Mouse (Mus musculus): ENCODE measurements around the gene Ppp1r14a. TPM values are rescaled to one million over a fixed set of nuclear protein-coding genes. Genes with fewer than 3 reads are reported as not detected.

Ppp1r14a gene
- polyA plus RNA-seq, 1 experiment = 11.9 TPM

- TF ChIP-seq POLR2A (IDR thresholded peaks at IDR 0.05; ENCODE audit: control insufficient read depth, low read depth, low read length) (no peak), CTCF (IDR thresholded peaks at IDR 0.05; ENCODE audit: control insufficient read depth, insufficient read depth, insufficient replicate concordance, low read depth, low read length) (no peak)
- H3K4me1 ChIP-seq (ENCODE audit: control insufficient read depth, insufficient read depth, low read length) = no peaks in the 10 kb centered on the region
- H3K27ac ChIP-seq (ENCODE audit: control insufficient read depth, insufficient read depth, low read depth, low read length) = no peak overlapping the region; the same call in 1 of the 2 replicates
- H3K27me3 ChIP-seq (ENCODE audit: control insufficient read depth, insufficient read depth, low read length) = no peaks in the 10 kb centered on the region
- H3K4me3 ChIP-seq (ENCODE audit: control insufficient read depth, low read depth, low read length) = no peak overlapping the region
- no peaks in the 10 kb centered on the region for H3K36me3 ChIP-seq (ENCODE audit: control insufficient read depth, insufficient read depth, low read length)
These were observed 52.6 kb downstream of the Ppp1r14a start for GRCm38 (mm10) chr7:29341722-29342121.

GRCm38 (mm10) chr7:29342489-29343092 lies 53.5 kb downstream of the Ppp1r14a start:
- Histone ChIP-seq H3K4me3 (ENCODE audit: control insufficient read depth, low read depth, low read length) (no peak overlapping the region), H3K27me3 (ENCODE audit: control insufficient read depth, insufficient read depth, low read length) (no peaks in the 10 kb centered on the region), H3K4me1 (ENCODE audit: control insufficient read depth, insufficient read depth, low read length) (no peaks in the 10 kb centered on the region), H3K27ac (ENCODE audit: control insufficient read depth, insufficient read depth, low read depth, low read length) (no peak overlapping the region; the same call in 1 of the 2 replicates), H3K36me3 (ENCODE audit: control insufficient read depth, insufficient read depth, low read length) (no peaks in the 10 kb centered on the region)
- no peak for TF ChIP-seq CTCF (IDR thresholded peaks at IDR 0.05; ENCODE audit: control insufficient read depth, insufficient read depth, insufficient replicate concordance, low read depth, low read length)
- no peak for TF ChIP-seq POLR2A (IDR thresholded peaks at IDR 0.05; ENCODE audit: control insufficient read depth, low read depth, low read length)

Other genes starting within 250 kb of the Ppp1r14a start
- gene Ryr1, start 164.1 kb upstream of the Ppp1r14a start, polyA plus RNA-seq (2012; rRNA removed) = 0.70 and 1.1 TPM in 2 replicates
- 0.31 and 1.1 TPM in 2 replicates for gene Rasgrp4, start 154.5 kb upstream of the Ppp1r14a start, polyA plus RNA-seq (2012; rRNA removed)
- gene Fam98c, start 133.1 kb upstream of the Ppp1r14a start, polyA plus RNA-seq (2012; rRNA removed) = 194 and 338 TPM in 2 replicates
- 506 and 536 TPM in 2 replicates for gene Ggn, start 119.1 kb upstream of the Ppp1r14a start, polyA plus RNA-seq (2012; rRNA removed)
- 40.9 and 41.8 TPM in 2 replicates for gene Spred3, start 118.9 kb upstream of the Ppp1r14a start, polyA plus RNA-seq (2012; rRNA removed)
- gene Psmd8, start 108.6 kb upstream of the Ppp1r14a start, polyA plus RNA-seq (2012; rRNA removed) = 362 and 383 TPM in 2 replicates
- 222 and 254 TPM in 2 replicates for gene Catsperg1, start 75.3 kb upstream of the Ppp1r14a start, polyA plus RNA-seq (2012; rRNA removed)
- 4.8 and 5.8 TPM in 2 replicates for gene Kcnk6, start 56.8 kb upstream of the Ppp1r14a start, polyA plus RNA-seq (2012; rRNA removed)
- 321 and 371 TPM in 2 replicates for gene Yif1b, start 51.0 kb upstream of the Ppp1r14a start, polyA plus RNA-seq (2012; rRNA removed)
- gene 2200002D01Rik, start 40.8 kb upstream of the Ppp1r14a start, polyA plus RNA-seq (2012; rRNA removed) = 0.15 and 0.29 TPM in 2 replicates
- 146 and 160 TPM in 2 replicates for gene Spint2, start 7.4 kb upstream of the Ppp1r14a start, polyA plus RNA-seq (2012; rRNA removed)
- gene Dpf1, start 14.6 kb downstream of the Ppp1r14a start, polyA plus RNA-seq (2012; rRNA removed) = 8.0 and 8.6 TPM in 2 replicates
- gene Sipa1l3, start 229.3 kb downstream of the Ppp1r14a start, polyA plus RNA-seq (2012; rRNA removed) = 68.0 and 71.5 TPM in 2 replicates

Measured in testis, adult 2 months (tissue).